Mouse (Mus musculus): Measurements from ENCODE around the gene Ttll11.

The Ttll11 gene

DNA sequence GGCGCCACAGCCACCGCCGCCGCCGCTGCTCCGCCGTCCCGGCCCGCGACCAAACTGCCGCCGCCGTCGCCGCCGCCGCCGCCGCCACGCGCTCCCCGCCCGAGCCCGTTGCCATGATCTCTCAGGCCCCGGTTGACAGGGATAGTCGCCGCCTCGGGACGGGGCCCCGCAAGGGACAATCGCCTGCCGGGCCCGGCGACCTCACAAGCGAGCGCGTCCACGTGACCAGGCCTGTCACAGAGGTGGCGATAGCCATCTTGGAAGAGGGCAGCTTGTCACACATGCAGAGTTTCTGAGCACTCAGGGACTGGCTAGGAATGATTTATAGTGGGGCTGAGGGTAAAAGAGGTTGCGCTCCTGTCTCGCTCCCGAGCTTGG lies at the start of gene Ttll11:
Ttll11 (minus strand) TSS at position 270 of the 378 bp plus-strand sequence.
- peak; percentile 52 for DNase-seq (ENCODE audit: low read depth, low spot score)

DNA sequence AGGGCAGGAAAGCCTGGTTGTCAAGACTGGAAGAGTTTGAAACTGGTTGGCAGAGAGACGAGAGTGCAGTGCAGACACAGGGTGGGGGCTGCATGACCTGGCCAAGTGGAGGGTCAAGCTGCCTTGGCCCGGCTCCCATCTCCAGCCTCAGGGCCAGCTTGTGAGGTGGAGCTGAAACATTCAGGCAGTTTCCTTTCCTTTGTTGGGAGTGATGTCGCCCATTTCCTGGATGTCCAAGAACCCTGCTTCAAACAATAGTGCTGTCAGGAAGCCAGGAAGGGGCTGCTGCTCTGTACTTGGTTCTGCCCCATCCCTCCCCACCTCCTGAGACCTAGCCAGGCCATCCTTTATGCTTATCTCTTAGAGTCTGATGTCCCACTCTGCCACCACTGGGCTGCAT lies 43.6 kb upstream of the Ttll11 start:
- DNase-seq (ENCODE audit: low read depth, low spot score), result no peak

DNA sequence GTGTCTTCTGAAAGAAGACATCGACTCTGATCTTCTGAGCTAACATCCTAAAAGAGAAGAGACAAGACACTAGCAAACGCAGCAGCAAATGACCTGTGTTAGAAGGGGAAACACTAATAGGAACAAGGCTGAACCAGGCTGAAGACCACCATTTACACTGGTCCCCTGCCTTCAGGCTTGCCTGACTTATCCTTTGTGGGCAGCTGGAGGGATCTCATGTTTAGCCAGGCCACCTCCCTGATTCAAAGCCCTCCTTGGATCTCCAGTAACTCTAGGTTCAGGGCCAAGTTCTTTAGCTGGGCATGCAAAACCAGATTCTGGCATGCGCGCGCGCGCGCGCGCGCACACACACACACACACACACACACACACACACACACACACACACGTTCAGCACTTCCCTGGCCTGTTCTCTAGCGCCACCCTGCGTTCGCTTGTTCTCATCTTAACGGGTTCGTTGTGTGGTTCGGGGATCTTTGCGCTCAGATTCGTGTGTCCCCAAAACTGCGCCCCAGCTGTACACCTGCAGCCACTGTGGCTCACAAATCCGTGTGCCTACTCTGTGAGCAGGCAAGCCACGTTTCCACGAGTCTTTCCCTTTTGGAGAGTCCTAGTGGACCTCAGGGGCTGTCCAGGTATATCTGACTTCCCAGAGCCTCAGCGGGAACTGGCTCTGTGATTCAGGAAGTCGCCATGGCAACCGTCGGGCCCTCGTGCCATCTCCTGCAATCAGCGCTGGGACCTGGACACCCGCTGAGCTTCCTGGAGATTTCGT lies 41.9 kb upstream of the Ttll11 start:
- DNase-seq (ENCODE audit: low read depth, low spot score), result no peak

- DNase-seq (ENCODE audit: low read depth, low spot score), result no peak
These were observed 33.3 kb upstream of the Ttll11 start for GRCm38 (mm10) chr2:36013010-36013409.

- DNase-seq (ENCODE audit: low read depth, low spot score), result no peak
These were observed 31.7 kb upstream of the Ttll11 start for GRCm38 (mm10) chr2:36011331-36011825.

GRCm38 (mm10) chr2:36010579-36010978 lies 30.9 kb upstream of the Ttll11 start:
- DNase-seq (ENCODE audit: low read depth, low spot score), result no peak

DNA sequence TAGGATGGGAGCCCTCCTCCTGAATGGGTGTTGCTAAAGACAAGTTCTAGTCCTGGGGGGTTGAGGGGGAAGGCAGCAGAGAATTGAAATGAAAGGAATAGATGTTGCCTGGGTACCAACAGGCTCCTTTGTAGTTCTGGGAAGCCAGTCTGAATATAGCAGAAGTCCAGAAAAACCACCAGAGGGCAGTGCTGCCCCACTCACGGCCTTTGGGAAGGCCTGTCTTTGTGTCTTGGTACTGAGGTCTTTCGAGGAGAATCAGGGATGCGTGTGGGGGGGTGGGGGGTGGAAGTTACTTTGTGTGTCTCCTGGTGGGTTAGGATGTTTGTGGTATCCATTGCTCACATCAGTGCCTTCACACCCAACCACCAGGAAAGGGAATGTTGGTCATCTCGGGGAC lies 29.7 kb upstream of the Ttll11 start:
- peak; percentile 20 for DNase-seq (ENCODE audit: low read depth, low spot score)

DNA sequence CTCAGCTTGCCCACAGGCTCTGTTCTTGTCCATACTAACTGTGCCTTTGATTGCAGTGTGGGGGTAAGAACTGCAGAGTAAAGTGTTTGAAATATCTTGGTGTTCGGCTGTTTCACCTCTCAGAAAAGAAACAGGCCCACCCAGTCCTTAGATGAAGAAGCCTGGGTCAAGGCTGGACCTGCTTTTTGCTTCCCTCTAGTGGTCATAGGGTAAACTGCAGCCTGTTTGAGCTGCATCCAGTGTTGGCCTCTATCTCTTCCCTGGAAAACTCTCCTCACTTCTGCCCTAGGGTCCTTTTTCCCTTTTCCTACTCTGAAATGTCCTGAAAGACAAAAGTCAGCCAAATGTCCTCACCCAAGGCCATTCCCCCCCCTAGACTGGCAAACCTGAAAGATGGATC lies 28.4 kb upstream of the Ttll11 start:
- peak; percentile 37 for DNase-seq (ENCODE audit: low read depth, low spot score)

DNA sequence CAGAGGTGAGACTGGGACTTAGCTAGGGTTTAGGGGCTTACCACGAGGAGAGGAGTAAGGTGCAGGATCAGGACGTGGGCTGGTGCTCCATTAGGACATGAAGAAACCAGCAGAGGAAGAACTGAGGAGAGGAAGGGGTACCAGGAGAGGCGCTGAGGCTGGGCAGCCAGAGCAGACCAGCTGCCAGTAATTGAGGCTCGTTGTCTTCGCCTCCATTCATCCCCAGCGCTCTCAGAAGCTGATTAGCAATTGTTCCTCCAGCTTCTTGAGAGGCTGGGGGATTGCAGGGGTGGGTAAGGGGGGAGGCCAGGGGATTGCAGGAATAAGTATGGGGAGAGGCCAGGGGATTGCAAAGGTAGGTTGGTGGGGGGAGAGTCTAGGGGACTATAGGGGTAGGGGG lies 22.5 kb upstream of the Ttll11 start:
- DNase-seq (ENCODE audit: low read depth, low spot score), result no peak

GRCm38 (mm10) chr2:36000390-36000789 lies 20.7 kb upstream of the Ttll11 start:
- DNase-seq (ENCODE audit: low read depth, low spot score), result no peak

GRCm38 (mm10) chr2:35999212-35999611 lies 19.5 kb upstream of the Ttll11 start:
- DNase-seq (ENCODE audit: low read depth, low spot score), result no peak

DNA sequence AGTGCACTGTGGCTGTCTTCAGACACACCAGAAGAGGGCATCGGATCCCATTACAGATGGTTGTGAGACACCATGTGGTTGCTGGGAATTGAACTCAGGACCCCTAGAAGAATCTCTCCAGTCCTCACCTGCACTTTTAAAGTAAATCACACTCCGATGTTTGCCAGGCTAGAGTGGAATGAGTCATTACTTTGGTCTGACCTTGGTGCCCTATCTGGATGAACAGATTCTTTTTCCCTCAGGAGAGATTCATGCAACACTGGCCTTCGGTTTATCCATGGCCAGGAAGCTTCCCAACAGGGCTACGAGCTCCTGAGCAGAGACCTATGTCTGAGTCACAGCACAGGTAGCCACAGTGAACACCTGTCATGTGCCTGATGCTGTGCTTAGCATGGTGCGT lies 18.7 kb upstream of the Ttll11 start:
- no peak for DNase-seq (ENCODE audit: low read depth, low spot score)

DNA sequence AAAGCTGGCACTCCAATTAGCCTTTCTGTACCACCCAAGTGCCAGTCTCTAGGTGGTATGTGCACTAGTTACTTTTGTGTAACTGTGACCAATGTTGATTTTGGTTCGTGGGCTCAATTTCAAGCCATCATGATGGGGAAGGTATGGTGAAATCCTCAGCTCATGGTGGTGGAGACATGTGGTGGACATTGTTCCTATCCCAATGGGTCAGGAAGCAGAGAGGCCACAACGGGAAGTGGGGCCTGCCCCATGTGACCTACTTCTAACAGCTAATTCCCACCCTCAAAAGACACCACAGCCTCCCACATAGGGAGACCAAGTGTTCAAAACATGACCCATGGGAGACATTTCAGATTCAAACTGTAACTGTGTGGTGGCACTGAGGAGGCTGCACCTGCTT lies 17.0 kb upstream of the Ttll11 start:
- DNase-seq (ENCODE audit: low read depth, low spot score), result no peak

DNA sequence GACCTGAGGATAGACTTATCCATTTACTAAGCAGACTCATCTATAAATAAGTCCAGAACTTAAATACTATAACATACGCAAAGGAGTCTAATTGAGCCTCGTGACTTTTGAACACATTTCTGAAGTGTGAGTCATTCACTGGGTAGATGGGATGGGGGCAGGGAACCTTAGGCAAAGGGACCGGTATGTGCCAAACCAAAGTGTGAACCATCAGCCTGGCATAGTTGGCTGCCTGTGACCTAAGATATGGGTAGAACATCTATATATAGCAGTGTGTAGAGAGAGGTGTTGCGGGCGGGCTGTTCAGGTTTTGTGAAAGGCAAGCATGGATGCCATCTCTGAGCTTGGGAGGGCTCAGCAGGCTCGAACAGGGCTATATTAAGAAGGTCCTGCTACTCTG lies 14.6 kb upstream of the Ttll11 start:
- no peak for DNase-seq (ENCODE audit: low read depth, low spot score)

DNA sequence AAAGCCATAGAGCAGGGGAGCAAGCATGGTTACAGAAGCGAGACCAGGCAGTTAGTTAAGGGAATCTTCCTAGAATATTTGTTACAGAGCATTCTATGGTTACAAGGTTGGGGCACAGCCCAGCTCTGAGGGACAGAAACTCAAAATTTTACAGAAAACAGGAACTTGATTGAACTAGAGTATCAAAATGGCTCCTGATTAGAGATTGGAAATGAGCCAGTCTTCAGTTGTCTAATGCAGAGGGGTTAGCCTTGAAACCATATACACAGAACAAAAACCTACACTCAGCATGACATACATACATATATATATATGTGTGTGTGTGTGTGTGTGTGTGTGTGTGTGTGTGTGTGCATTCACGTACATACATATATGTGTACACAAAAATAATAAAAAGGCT lies 13.8 kb upstream of the Ttll11 start:
- DNase-seq (ENCODE audit: low read depth, low spot score), result no peak

DNA sequence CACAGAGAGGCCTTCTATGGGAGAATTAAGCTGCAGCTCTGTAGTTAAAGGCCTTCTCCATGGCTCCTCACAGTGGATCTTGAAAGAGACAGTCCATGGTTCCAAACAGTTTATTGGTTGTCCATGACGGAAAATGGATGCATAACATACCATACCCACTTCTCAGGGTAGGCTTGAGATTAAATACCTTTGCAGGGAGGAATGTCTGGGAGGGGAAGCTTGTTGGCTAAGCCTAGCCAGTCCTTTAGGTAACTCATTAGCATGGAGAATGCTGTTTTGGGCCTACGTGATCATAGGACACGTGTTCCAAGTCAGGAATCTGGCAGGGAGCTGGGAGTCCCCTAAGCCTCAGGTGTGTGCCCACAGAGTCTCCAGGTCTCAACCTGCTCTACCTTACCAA lies 12.5 kb upstream of the Ttll11 start:
- no peak for DNase-seq (ENCODE audit: low read depth, low spot score)

DNA sequence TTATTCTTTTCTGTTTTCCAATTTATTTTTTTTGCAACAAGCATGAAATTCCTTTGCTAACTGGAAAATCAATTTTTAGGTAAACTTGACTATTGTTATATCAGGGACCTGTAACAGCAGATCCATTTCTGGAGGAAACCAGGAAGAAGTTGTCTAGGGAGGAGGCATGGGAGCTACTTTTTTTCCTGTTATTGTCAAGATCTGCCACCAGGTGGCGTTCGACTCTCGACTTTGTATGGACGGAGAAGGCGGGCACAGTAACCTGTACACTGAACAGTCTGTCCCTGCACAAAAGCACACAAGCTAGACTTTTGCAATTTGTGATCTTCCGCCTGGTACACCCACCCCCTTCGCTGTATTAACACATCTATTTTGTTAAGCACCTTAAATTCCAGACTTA lies 4.2 kb upstream of the Ttll11 start:
- no peak for DNase-seq (ENCODE audit: low read depth, low spot score)

GRCm38 (mm10) chr2:35981872-35982271 lies 2.2 kb upstream of the Ttll11 start:
- no peak for DNase-seq (ENCODE audit: low read depth, low spot score)

- DNase-seq (ENCODE audit: low read depth, low spot score), result peak; percentile 15
These were observed 621 bp downstream of the Ttll11 start for GRCm38 (mm10) chr2:35978941-35979643.

DNA sequence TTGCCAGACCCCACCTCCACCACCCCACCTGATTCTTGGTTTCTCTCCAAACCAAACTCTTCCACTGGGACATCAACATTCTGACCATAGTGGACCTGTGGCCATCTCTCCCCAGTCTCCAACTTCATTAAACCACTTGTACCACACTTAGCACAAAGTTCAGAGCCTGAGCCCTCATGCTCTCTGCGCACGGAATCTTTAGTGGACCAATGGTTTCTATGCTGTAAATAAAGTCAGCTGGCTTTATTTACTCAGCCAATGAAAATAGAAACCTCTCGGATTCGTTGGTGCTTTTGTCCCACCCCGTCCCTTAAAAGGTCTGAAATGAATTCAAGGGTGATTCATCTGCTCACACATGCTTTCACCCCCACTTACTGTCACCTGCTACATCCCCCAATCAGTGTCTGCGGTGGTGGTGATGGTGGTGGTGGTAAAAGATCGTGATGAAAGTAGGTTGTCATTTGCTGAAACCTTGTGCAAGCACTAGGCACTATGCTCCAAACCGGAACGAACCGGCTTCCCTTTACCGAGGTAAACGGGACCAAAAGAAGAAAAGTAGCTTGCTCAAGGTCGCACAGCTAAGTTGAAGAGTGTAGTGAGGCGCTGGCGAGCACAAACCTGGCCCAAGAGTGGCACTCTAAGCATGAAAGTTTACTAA lies 1.3 kb downstream of the Ttll11 start:
- peak; percentile 9 for DNase-seq (ENCODE audit: low read depth, low spot score)

DNA sequence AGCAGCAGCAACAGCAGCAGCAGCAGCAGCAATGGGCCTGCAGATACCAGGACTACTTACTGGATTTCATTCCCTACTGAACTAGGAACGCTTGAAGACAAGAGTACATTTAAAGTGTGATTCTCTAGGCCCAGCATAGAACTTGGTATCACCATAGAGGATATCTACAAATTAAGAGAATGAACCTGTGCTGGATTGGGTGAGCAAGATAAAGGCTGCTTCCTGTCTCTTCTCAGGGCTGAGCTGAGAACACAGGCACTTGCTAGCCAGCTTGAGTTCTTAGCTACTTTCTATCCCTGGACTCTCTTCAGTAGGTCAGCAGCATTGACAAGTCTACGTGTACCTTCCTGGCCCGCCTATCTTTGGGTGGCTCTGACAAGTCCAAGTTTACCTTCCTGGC lies 2.0 kb downstream of the Ttll11 start:
- DNase-seq (ENCODE audit: low read depth, low spot score), result no peak

DNA sequence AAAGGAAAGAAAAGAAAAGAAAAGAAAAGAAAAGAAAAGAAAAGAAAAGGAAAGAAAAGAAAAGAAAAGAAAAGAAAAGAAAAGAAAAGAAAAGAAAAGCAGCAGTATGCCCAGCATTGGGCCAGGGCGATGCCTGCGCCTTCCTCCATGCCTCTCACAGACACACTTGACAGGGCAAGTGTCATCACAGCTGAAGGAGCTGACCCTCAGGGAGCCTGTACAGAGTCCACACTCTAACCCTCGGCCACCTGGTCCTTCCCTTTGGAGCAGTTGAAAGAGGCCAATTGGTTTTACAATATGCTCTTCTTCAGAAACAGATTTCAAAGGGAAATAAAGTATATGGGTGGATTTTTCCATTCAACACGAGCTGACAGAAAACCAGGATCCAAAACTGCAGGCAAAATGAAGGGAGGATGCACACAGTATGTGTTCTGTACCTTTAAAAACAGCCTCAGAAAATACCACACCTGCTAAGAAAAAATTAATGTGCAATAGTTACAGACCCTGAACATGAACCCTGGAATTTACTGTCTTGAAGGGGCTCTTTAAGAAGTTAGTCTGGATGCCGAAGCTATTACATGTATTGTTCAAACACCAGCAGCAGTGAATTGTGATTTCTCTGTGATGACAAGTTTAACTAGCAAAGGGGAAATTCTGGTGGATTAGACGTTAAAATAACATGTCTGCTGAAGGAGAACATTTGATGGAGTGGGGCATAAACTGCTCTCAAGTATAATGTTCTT lies 7.3 kb downstream of the Ttll11 start:
- no peak for DNase-seq (ENCODE audit: low read depth, low spot score)
